Mouse (Mus musculus) megakaryocyte, embryonic 14.5 days (primary cell): ENCODE measurements at regions not wholly inside any gene's neighbourhood (a gene's known extent, or its start where the extent isn't known, plus 50 kb on each side); places are given as distances from the start of the nearest gene placed in this dataset.
A peak's percentile ranks its signal among the peaks of the same experiment; 100 is the strongest.

Source experiments
- H3K27me3 ChIP-seq: replicated peaks from 2 replicates; pipeline ENCODE3; 2012; ENCODE audit warnings: inconsistent platforms
- H3K36me3 ChIP-seq: replicated peaks from 2 replicates; pipeline ENCODE3; 2012; ENCODE audit warnings: low read length, inconsistent platforms, mixed read lengths
- H3K4me1 ChIP-seq: 2 replicates; pipeline ENCODE4 v1.6.1; 2012; ENCODE audit warnings: inconsistent platforms
- H3K4me3 ChIP-seq: replicated peaks from 2 replicates; pipeline ENCODE3; 2012; ENCODE audit warnings: moderate library complexity, mild to moderate bottlenecking, inconsistent platforms
- H3K9me3 ChIP-seq: 2 replicates; pipeline ENCODE4 v1.6.1; 2012; ENCODE audit warnings: inconsistent platforms
- FLI1 ChIP-seq: IDR thresholded peaks from 2 replicates; pipeline ENCODE4 v1.6.1; 2012; ENCODE audit warnings: low read length, inconsistent platforms, mixed read lengths
- GATA1 ChIP-seq: IDR thresholded peaks from 3 replicates; pipeline ENCODE4 v1.6.1; 2012; ENCODE audit warnings: mixed read lengths, low read length, inconsistent platforms, borderline replicate concordance

DNA sequence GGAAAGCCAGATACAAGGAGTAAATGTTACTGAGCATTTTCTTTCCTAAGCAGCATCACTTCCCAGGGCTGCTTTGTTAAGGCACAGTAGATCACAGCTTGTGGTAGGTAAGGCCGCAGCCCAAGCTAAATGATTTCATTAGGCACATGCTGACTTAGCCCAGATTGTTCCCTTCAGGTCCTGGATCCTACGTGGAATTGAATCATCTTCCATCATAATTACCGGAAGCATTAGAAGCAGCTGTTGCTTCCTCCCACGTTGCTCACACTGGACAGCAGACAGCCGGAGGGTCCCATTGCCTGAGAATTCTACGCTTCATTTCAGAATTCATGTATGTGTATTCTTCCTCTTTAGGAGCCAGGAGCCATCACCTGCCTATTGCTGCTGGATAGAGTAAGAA, 458.6 kb upstream of the Rag2 start:
- H3K27me3 ChIP-seq = no peaks in the 10 kb centered on the region
- H3K9me3 ChIP-seq = no peaks in the 10 kb centered on the region
- H3K36me3 ChIP-seq = no peaks in the 10 kb centered on the region
- H3K4me1 ChIP-seq = no peaks in the 10 kb centered on the region
- TF ChIP-seq GATA1 = no peak
- TF ChIP-seq FLI1 = no peak
- H3K4me3 ChIP-seq = no peak overlapping the region

DNA sequence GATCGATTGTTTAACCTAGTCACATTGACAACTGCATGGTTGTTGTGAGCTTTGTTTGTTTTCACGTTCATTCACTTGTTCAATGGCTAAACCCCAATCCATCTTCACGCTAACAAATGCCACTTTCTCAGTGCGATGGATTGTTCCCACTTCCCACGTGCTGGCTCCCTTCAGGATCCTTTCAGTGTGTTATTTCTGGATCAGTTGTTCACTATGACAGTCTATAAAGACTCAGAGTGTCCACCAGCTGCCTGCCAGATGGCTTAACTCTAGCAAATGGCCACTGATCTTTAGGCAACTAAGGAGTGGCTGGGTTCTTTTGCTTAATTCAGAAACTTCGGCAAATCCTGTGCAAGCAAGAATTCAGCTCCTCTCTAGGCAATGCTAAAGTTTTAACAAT, 451.7 kb upstream of the Rag2 start:
- no peaks in the 10 kb centered on the region for H3K36me3 ChIP-seq
- H3K4me1 ChIP-seq = no peaks in the 10 kb centered on the region
- no peaks in the 10 kb centered on the region for H3K9me3 ChIP-seq
- no peak for TF ChIP-seq FLI1
- no peak for TF ChIP-seq GATA1
- H3K27me3 ChIP-seq = no peaks in the 10 kb centered on the region
- H3K4me3 ChIP-seq = no peak overlapping the region

DNA sequence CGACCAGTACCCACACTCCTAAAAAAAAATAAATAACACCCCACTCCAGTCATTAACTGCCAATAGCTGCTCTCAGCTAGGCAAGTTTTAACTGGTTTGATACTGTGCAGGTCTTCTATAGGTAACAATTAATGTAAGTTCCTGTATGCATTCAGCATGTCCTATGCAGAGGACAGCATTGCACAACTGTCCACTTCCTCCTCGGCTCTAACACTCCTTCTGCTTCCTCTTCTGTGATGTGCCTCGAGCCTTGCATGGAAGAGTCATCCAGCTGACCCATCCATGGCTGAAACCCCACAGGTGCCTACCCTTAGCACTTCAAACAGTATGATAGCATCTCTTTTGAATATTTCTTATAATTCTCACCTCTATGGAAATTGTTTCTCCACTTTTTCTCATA, 449.4 kb upstream of the Rag2 start:
- no peak for TF ChIP-seq FLI1
- no peak for TF ChIP-seq GATA1
- no peaks in the 10 kb centered on the region for H3K4me1 ChIP-seq

DNA sequence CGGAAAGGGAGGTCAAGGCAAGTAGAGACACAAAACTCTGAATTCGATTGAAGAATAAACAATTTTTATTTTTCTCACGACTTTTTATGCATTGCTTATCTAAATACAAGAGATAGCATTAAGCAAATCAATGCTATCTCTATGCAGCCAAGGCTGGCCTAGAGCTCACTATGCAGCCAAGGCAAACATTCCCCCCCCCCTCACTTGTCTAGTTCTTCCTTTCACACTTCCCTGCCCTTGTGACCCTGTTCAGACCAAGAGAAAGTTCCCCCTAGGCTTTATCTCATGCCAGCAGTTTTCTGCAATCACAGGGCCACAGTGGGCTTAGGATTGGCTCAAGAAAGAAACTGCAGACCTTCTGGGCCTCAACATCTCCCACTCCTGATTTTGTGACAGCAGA, 417.9 kb upstream of the Rag2 start:
- H3K36me3 ChIP-seq = no peaks in the 10 kb centered on the region
- TF ChIP-seq GATA1 = no peak
- no peak for TF ChIP-seq FLI1
- no peak overlapping the region for H3K4me3 ChIP-seq
- H3K27me3 ChIP-seq = no peaks in the 10 kb centered on the region
- H3K4me1 ChIP-seq = no peaks in the 10 kb centered on the region
- no peaks in the 10 kb centered on the region for H3K9me3 ChIP-seq

More for the DNA sequence above, 449.4 kb upstream of the Rag2 start:
- Histone ChIP-seq H3K27me3 (no peaks in the 10 kb centered on the region), H3K4me3 (peak overlapping the region; percentile 7), H3K9me3 (no peaks in the 10 kb centered on the region), H3K36me3 (no peaks in the 10 kb centered on the region)

DNA sequence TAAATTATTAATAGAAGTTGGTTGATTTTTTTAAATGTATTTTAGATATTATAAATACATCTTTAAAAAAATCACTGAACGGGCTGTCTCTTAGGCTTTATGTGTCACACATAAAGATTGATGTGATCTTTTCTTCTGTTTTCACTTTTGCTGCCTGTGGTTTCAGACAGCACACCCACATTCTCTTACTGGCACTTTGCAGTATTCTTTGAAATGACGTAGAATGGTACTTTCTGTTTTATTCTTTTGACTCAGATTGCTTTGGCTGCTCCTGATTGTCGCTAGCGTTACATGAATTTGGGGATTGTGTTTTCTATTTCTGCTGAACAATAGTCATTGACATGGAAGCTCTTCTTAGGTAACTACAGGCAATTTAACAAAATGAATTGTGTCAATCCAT, 415.4 kb upstream of the Rag2 start:
- Histone ChIP-seq H3K27me3 (no peaks in the 10 kb centered on the region), H3K36me3 (no peaks in the 10 kb centered on the region), H3K4me3 (no peak overlapping the region), H3K4me1 (no peaks in the 10 kb centered on the region), H3K9me3 (no peaks in the 10 kb centered on the region)
- TF ChIP-seq FLI1 (no peak), GATA1 (no peak)

DNA sequence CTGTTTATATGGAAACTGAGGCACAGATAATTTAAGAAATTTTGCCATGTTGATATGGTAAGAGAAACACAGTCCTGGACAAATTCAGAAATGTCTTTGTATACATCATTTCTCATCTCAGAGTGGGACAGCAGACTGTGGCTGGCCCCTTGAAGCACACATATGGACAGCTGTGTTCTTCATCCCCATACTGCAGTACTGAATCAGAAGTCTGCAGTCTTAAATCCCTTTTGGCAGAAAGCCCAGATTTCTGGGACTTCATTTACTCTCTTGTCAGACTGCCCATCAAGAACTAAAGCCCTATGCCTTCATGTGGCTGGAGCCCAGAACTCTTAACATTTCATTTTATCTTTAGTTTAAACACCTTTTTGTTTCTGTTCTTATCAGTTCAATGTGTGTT, 403.8 kb upstream of the Rag2 start:
- Histone ChIP-seq H3K4me3 (no peak overlapping the region), H3K27me3 (no peaks in the 10 kb centered on the region), H3K9me3 (no peaks in the 10 kb centered on the region), H3K36me3 (no peaks in the 10 kb centered on the region), H3K4me1 (peaks cover 3% of the 10 kb centered on the region; the same call in 1 of the 2 replicates)
- TF ChIP-seq GATA1 (no peak), FLI1 (no peak)

DNA sequence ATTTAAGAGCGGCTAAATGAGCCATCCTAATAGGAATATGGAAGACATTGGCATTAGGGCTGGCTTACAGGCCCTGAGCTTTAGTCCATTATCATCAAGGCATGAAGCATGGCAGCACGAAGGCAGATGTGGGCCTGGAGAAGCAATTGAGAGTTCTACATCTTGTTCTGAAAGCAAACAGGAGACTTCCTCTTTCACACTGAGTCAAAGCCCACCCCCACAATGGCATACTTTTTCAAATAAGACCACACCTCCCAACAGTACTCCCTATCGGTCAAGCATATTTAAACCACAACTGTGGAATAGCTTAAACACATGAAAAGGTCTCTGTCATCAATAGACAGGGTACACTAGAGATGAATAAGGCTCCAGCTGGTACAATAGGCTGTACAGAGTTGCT, 381.5 kb upstream of the Rag2 start:
- no peak overlapping the region for H3K4me3 ChIP-seq
- H3K27me3 ChIP-seq = no peaks in the 10 kb centered on the region
- TF ChIP-seq FLI1 (no peak), GATA1 (no peak)
- H3K36me3 ChIP-seq = no peaks in the 10 kb centered on the region
- H3K4me1 ChIP-seq = no peaks in the 10 kb centered on the region
- no peaks in the 10 kb centered on the region for H3K9me3 ChIP-seq

DNA sequence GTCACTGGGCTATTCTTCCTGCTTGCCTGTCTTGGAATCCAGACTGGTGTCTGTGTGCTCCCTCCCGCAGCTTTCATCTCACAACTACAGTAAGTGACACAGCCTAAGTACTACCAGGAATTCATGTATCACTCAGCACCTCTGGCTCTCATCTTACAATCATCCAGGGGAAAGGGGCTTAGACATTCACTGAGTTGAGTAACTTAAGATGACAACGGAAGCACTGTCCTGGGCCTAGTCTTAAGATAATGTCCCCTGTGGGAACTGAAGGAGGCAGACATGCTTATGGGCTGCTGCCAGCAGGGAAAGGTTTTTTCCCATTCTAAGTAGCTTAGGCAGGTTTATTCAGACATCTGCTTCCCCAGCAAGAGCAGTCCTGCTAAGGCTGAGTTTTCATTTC, 377.4 kb upstream of the Rag2 start:
- H3K36me3 ChIP-seq = no peaks in the 10 kb centered on the region
- no peaks in the 10 kb centered on the region for H3K4me1 ChIP-seq
- no peak overlapping the region for H3K4me3 ChIP-seq
- TF ChIP-seq FLI1 = no peak
- no peak for TF ChIP-seq GATA1
- no peaks in the 10 kb centered on the region for H3K9me3 ChIP-seq
- H3K27me3 ChIP-seq = no peaks in the 10 kb centered on the region

DNA sequence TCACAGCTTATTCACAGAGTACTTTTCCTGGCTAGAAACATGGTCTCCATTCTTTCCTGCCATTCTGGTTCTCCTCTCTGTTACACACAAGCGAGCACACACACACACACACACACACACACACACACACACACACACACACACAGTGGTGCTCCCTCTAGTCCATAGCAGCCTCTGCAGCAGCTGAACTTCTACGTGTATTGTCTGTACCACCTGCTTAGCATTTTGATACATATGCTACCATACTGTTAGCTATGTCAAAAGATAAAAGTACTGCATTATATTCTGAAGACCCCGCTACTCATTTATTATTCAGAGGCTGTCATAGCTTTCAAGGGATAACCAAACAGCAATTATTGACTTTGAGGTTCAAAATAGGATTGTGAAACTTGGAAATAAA, 372.3 kb upstream of the Rag2 start:
- TF ChIP-seq GATA1 (no peak), FLI1 (no peak)
- Histone ChIP-seq H3K36me3 (no peaks in the 10 kb centered on the region), H3K9me3 (no peaks in the 10 kb centered on the region), H3K4me3 (no peak overlapping the region), H3K4me1 (no peaks in the 10 kb centered on the region), H3K27me3 (no peaks in the 10 kb centered on the region)

DNA sequence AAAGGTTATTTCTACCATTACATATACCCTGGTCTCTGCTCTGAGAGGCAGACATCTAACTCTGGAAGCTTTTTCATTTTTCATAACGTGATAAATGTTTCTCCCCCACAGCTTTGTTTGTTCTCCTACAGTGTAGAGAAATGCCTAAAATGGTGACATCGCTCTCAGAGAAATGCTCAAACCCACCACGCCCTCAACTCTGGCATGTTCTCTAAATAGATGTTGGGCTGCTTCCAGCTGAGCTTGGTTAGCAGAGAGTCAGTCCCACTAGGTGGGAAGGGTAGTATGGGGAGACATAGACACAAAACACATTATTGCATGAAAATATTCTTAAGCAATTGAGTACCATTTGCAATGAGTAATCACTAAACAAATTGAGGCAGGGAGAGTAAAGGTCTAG, 368.1 kb upstream of the Rag2 start:
- H3K27me3 ChIP-seq = no peaks in the 10 kb centered on the region
- no peaks in the 10 kb centered on the region for H3K4me1 ChIP-seq
- H3K9me3 ChIP-seq = no peaks in the 10 kb centered on the region
- H3K4me3 ChIP-seq = no peak overlapping the region
- no peaks in the 10 kb centered on the region for H3K36me3 ChIP-seq
- TF ChIP-seq GATA1 = no peak
- no peak for TF ChIP-seq FLI1

DNA sequence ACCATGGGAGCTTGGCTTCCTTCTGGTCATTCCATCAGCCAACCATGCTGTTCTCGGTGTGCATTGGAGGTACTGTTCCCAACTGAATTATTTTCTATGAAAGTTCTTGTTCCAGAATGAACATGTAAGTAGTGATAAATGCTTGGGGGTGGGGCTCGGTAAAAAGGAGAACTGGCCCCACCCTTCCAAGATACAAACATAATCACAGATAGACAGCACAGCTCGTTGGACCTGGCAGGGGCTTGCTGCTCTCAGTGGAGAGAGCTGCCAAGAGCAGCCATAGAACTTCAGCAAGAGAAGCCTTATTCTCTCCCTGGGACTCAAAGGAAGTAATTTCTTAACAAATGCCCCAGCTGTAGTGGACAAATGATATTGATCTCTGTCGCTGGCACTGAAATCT, 360.6 kb upstream of the Rag2 start:
- Histone ChIP-seq H3K9me3 (no peaks in the 10 kb centered on the region), H3K27me3 (no peaks in the 10 kb centered on the region), H3K4me3 (no peak overlapping the region), H3K36me3 (no peaks in the 10 kb centered on the region), H3K4me1 (no peaks in the 10 kb centered on the region)
- no peak for TF ChIP-seq GATA1
- TF ChIP-seq FLI1 = no peak
